Mouse (Mus musculus): ENCODE results near the gene Thap3.

GRCm38 (mm10) chr4:152038225-152038984 lies 49.6 kb upstream of the Thap3 start, which contains the start of gene Tas1r1:
- no peak for TF ChIP-seq POLR2A (IDR thresholded peaks at IDR 0.05; ENCODE audit: borderline replicate concordance, control insufficient read depth, low read depth, low read length)
- TF ChIP-seq CTCF (IDR thresholded peaks at IDR 0.05; ENCODE audit: control insufficient read depth, insufficient read depth, low read length): no peak
